Mouse (Mus musculus): Measurements from ENCODE around the gene Cox8b.

GRCm38 (mm10) chr7:140927181-140927580 is 26.9 kb upstream of the Cox8b start:
- TF ChIP-seq POLR2A (IDR thresholded peaks at IDR 0.05; ENCODE audit: low read depth, low read length) (no peak), CTCF (IDR thresholded peaks at IDR 0.05; ENCODE audit: extremely low read depth, insufficient read length, insufficient replicate concordance, low read depth, low read length) (no peak)
